Mouse (Mus musculus) thymus, adult 2 months (tissue): ENCODE data around the gene Myct1.

Source experiments
- CTCF ChIP-seq: fragments of 200-500 bp; IDR thresholded peaks from 2 replicates; pipeline ENCODE4 v1.5.1; 2012; ENCODE audit warnings: mild to moderate bottlenecking, control low read depth, low read length, moderate library complexity, borderline replicate concordance; ENCODE audit not compliant: control insufficient read depth, poor library complexity, insufficient read depth; ENCODE audit errors: extremely low read depth
- POLR2A ChIP-seq: fragments of 200-500 bp; IDR thresholded peaks from 2 replicates; pipeline ENCODE4 v1.6.1; 2012; ENCODE audit warnings: mild to moderate bottlenecking, low read length, control low read depth, moderate library complexity; ENCODE audit not compliant: control insufficient read depth, poor library complexity, insufficient read depth; ENCODE audit errors: extremely low read depth

- TF ChIP-seq CTCF = no peak
- TF ChIP-seq POLR2A = no peak
Observed at GRCm38 (mm10) chr10:5573328-5573727, 20.2 kb upstream of the Myct1 start.
